Mouse (Mus musculus) myocyte (in vitro differentiated cells): ENCODE data around the gene 1700013F07Rik. TPM values are rescaled to one million over a fixed set of nuclear protein-coding genes. Genes with fewer than 3 reads are reported as not detected.

Experiments used
- H3K27me3 ChIP-seq: one replicate; pipeline ENCODE4 v1.6.1; 2011; ENCODE audit not compliant: control insufficient read depth, insufficient read depth, insufficient read length
- H3K36me3 ChIP-seq: one replicate; pipeline ENCODE4 v1.6.1; 2011; ENCODE audit not compliant: control insufficient read depth, insufficient read depth
- H3K4me2 ChIP-seq: one replicate; pipeline ENCODE4 v1.6.1; 2011; ENCODE audit warnings: low read depth, control low read depth
- H3K4me3 ChIP-seq: one replicate; pipeline ENCODE4 v1.5.1; 2011; ENCODE audit warnings: mild to moderate bottlenecking, control low read depth, moderate library complexity
- H3K79me2 ChIP-seq: one replicate; pipeline ENCODE4 v1.6.1; 2011; ENCODE audit not compliant: control insufficient read depth, insufficient read depth
- H3ac ChIP-seq: one replicate; pipeline ENCODE4 v1.6.1; 2011; ENCODE audit not compliant: control insufficient read depth, insufficient read length
- CEBPB ChIP-seq: IDR thresholded peaks from 2 replicates; pipeline ENCODE4 v1.6.1; 2011; ENCODE audit warnings: mild to moderate bottlenecking, moderate library complexity; ENCODE audit not compliant: poor library complexity, insufficient read depth, severe bottlenecking
- E2F4 ChIP-seq: IDR thresholded peaks from one replicate; pipeline ENCODE4 v1.6.1; 2011; ENCODE audit warnings: mild to moderate bottlenecking, control low read depth, moderate library complexity; ENCODE audit not compliant: insufficient read depth
- MAX ChIP-seq: IDR thresholded peaks from one replicate; pipeline ENCODE4 v1.6.1; 2011; ENCODE audit warnings: low read depth, mild to moderate bottlenecking, control low read depth
- MYOD1 ChIP-seq, 3 experiments: IDR thresholded peaks; one replicate each; pipeline ENCODE4 v1.6.1; 2011; ENCODE audit warnings: control low read depth in 2 of 3, low read depth in 2 of 3, mild to moderate bottlenecking in 2 of 3, moderate library complexity in 1 of 3; ENCODE audit not compliant: insufficient read length in 2 of 3, control insufficient read depth in 1 of 3
- MYOG ChIP-seq, 3 experiments: IDR thresholded peaks; one replicate each; pipeline ENCODE4 v1.6.1; 2011; ENCODE audit warnings: control low read depth in 2 of 3, low read depth in 2 of 3, mild to moderate bottlenecking in 2 of 3; ENCODE audit not compliant: insufficient read length in 2 of 3, control insufficient read depth in 1 of 3, insufficient read depth in 1 of 3
- POLR2A ChIP-seq: IDR thresholded peaks from one replicate; pipeline ENCODE4 v1.6.1; 2011; ENCODE audit warnings: low read depth, mild to moderate bottlenecking, control low read depth, moderate library complexity; ENCODE audit not compliant: insufficient read length
- POLR2AphosphoS2 ChIP-seq: IDR thresholded peaks from one replicate; pipeline ENCODE4 v1.6.1; 2011; ENCODE audit warnings: low read depth, control low read depth; ENCODE audit not compliant: insufficient read length
- REST ChIP-seq: IDR thresholded peaks from one replicate; pipeline ENCODE4 v1.6.1; 2011; ENCODE audit warnings: mild to moderate bottlenecking, control low read depth, moderate library complexity; ENCODE audit not compliant: insufficient read depth, insufficient read length
- SRF ChIP-seq: IDR thresholded peaks from one replicate; pipeline ENCODE4 v1.6.1; 2011; ENCODE audit warnings: low read depth; ENCODE audit not compliant: control insufficient read depth, insufficient read length
- TCF12 ChIP-seq: IDR thresholded peaks from one replicate; pipeline ENCODE4 v1.6.1; 2011; ENCODE audit warnings: mild to moderate bottlenecking, control low read depth; ENCODE audit not compliant: poor library complexity, insufficient read depth, severe bottlenecking
- TCF3 ChIP-seq: IDR thresholded peaks from one replicate; pipeline ENCODE4 v1.6.1; 2011; ENCODE audit warnings: low read depth, control low read depth; ENCODE audit not compliant: insufficient read length
- USF1 ChIP-seq: IDR thresholded peaks from one replicate; pipeline ENCODE4 v1.6.1; 2011; ENCODE audit warnings: low read depth, mild to moderate bottlenecking, control low read depth, moderate library complexity
- polyA plus RNA-seq: library from polyadenylated mRNA; unstranded; fragments of >200 nt; fragmentation: generic; extraction: Trizol; gene quantifications from one replicate; pipeline ENCODE4 v1.2.1, GENCODE M21; 2012; ENCODE audit warnings: missing spikeins

1700013F07Rik gene
- polyA plus RNA-seq, 1 experiment = 0.76 TPM

DNA sequence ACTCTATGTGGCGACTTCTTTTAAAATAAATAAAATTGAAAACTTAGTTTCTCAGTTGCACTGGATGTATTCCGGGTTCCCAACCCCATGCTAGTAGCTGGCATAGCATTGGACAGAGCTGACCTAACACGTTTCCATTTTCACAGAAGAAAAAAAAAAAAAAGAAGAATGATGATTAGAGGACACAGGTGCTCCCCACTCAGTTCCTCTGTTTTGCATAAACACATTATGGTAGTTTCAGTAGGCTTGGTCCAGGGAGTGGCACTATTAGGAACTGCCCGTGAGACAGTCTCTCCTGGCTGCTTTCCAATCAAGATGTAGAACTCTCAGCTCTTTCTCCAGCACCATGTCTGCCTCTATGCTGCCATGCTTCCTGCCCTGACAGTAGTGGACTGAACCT lies 50.6 kb downstream of the 1700013F07Rik start:
- Histone ChIP-seq H3K36me3 (peaks cover 4% of the 10 kb centered on the region), H3K79me2 (no peaks in the 10 kb centered on the region), H3K4me3 (no peak overlapping the region), H3ac (no peak overlapping the region), H3K4me2 (no peak overlapping the region), H3K27me3 (no peaks in the 10 kb centered on the region)
- TF ChIP-seq REST (no peak), CEBPB (no peak), TCF3 (no peak), TCF12 (no peak)

- Histone ChIP-seq H3ac (no peak overlapping the region), H3K79me2 (no peaks in the 10 kb centered on the region), H3K4me2 (no peak overlapping the region), H3K4me3 (no peak overlapping the region), H3K36me3 (peaks cover 4% of the 10 kb centered on the region), H3K27me3 (no peaks in the 10 kb centered on the region)
- no peak for TF ChIP-seq TCF3
- no peak for TF ChIP-seq SRF
- no peak for TF ChIP-seq REST
- TF ChIP-seq TCF12 = no peak
- TF ChIP-seq E2F4 = no peak
Measured at GRCm38 (mm10) chr3:108588446-108588845, 54.5 kb downstream of the 1700013F07Rik start.

GRCm38 (mm10) chr3:108590786-108591529 lies 57.0 kb downstream of the 1700013F07Rik start, which contains the start of gene Wdr47:
Gene Wdr47 (plus strand): TSS chr3:108591279.
- Histone ChIP-seq H3ac (peak within 1 kb of the TSS; percentile 83), H3K4me2 (peak within 1 kb of the TSS; percentile 85), H3K4me3 (peak within 1 kb of the TSS; percentile 69), H3K36me3 (no peaks in the 10 kb centered on the region), H3K27me3 (no peaks in the 10 kb centered on the region), H3K79me2 (no peaks in the 10 kb centered on the region)
- TF ChIP-seq REST (no peak), SRF (no peak), POLR2A (peak; percentile 84), MAX (no peak), TCF12 (no peak), E2F4 (no peak), USF1 (no peak), MYOG (IDR thresholded peaks at IDR 0.05; ENCODE audit: control insufficient read depth in 1 of 3, insufficient read depth in 1 of 3, insufficient read length in 2 of 3, low read depth in 2 of 3) (peak in 1 of 3 experiments; percentile 49), MYOD1 (IDR thresholded peaks at IDR 0.05; ENCODE audit: control insufficient read depth in 1 of 3, insufficient read length in 2 of 3, low read depth in 2 of 3) (peak in 2 of 3 experiments; percentile 94 to 98), TCF3 (no peak), CEBPB (no peak), POLR2AphosphoS2 (peak; percentile 61)

GRCm38 (mm10) chr3:108591530-108592522 lies 57.9 kb downstream of the 1700013F07Rik start:
- H3K36me3 ChIP-seq = no peaks in the 10 kb centered on the region
- no peaks in the 10 kb centered on the region for H3K27me3 ChIP-seq
- peak overlapping the region; percentile 69 for H3K4me3 ChIP-seq
- no peaks in the 10 kb centered on the region for H3K79me2 ChIP-seq
- H3ac ChIP-seq = peak overlapping the region; percentile 83
- TF ChIP-seq POLR2A (no peak), MYOD1 (IDR thresholded peaks at IDR 0.05; ENCODE audit: control insufficient read depth in 1 of 3, insufficient read length in 2 of 3, low read depth in 2 of 3) (peak in 1 of 3 experiments; percentile 5), MYOG (IDR thresholded peaks at IDR 0.05; ENCODE audit: control insufficient read depth in 1 of 3, insufficient read depth in 1 of 3, insufficient read length in 2 of 3, low read depth in 2 of 3) (peak in 2 of 3 experiments; percentile 22 to 46)
- H3K4me2 ChIP-seq = peak overlapping the region; percentile 85

Other genes with a start within 250 kb of the 1700013F07Rik start
- not detected for gene Mybphl, start 169.2 kb upstream of the 1700013F07Rik start, polyA plus RNA-seq
- 16.5 TPM for gene Psrc1, start 150.3 kb upstream of the 1700013F07Rik start, polyA plus RNA-seq
- not detected for gene Celsr2, start 118.6 kb upstream of the 1700013F07Rik start, polyA plus RNA-seq
- 685 TPM for gene Sars, start 88.9 kb upstream of the 1700013F07Rik start, polyA plus RNA-seq
- 0.05 TPM for gene 5330417C22Rik, start 2.4 kb downstream of the 1700013F07Rik start, polyA plus RNA-seq
- 21.7 TPM for gene Tmem167b, start 28.3 kb downstream of the 1700013F07Rik start, polyA plus RNA-seq
- gene Taf13, start 37.5 kb downstream of the 1700013F07Rik start, polyA plus RNA-seq = 19.9 TPM
- 5.2 TPM for gene Wdr47, start 57.1 kb downstream of the 1700013F07Rik start, polyA plus RNA-seq
- 21.8 TPM for gene Clcc1, start 119.8 kb downstream of the 1700013F07Rik start, polyA plus RNA-seq
- 16.4 TPM for gene Gpsm2, start 188.2 kb downstream of the 1700013F07Rik start, polyA plus RNA-seq
- 2.9 TPM for gene Aknad1, start 205.5 kb downstream of the 1700013F07Rik start, polyA plus RNA-seq